Mouse (Mus musculus) embryonic facial prominence, embryonic 14.5 days (tissue): ENCODE measurements around the gene Ankrd16. TPM values are rescaled to one million over a fixed set of nuclear protein-coding genes. Genes with fewer than 3 reads are reported as not detected.

Experiments
- ATAC-seq: fragments of 200-750 bp; cut with Nextera tagmentation; 2 replicates; pipeline ENCODE4 v1.8.0; 2017; ENCODE audit warnings: low read depth, moderate number of reproducible peaks, moderate TSS enrichment
- DNase-seq: peaks from one replicate; pipeline ENCODE4 v3.0.0-alpha.2; 2015; ENCODE audit warnings: low spot score
- H3K27ac ChIP-seq: fragments of 300-500 bp; sonication (generic); replicated peaks from 2 replicates; pipeline ENCODE4 v1.5.1; 2014; ENCODE audit warnings: low read depth, mild to moderate bottlenecking, low read length, moderate library complexity
- H3K27me3 ChIP-seq: fragments of 300-500 bp; sonication (generic); replicated peaks from 2 replicates; pipeline ENCODE4 v1.6.1; 2014; ENCODE audit warnings: low read length; ENCODE audit not compliant: control insufficient read depth, insufficient read depth
- H3K36me3 ChIP-seq: fragments of 300-500 bp; sonication (generic); 2 replicates; pipeline ENCODE4 v1.6.1; 2014; ENCODE audit warnings: low read length, mixed read lengths; ENCODE audit not compliant: control insufficient read depth, insufficient read depth
- H3K4me1 ChIP-seq: fragments of 300-500 bp; sonication (generic); 2 replicates; pipeline ENCODE4 v1.6.1; 2014; ENCODE audit warnings: antibody characterized with exemption, low read length; ENCODE audit not compliant: control insufficient read depth, insufficient read depth
- H3K4me2 ChIP-seq: fragments of 300-500 bp; sonication (generic); 2 replicates; pipeline ENCODE4 v1.6.1; 2014; ENCODE audit warnings: low read depth, mild to moderate bottlenecking, low read length, moderate library complexity, mixed read lengths
- H3K4me3 ChIP-seq: fragments of 300-500 bp; sonication (generic); 2 replicates; pipeline ENCODE4 v1.5.1; 2014; ENCODE audit warnings: low read depth, mild to moderate bottlenecking, low read length
- H3K9ac ChIP-seq: fragments of 300-500 bp; sonication (generic); 2 replicates; pipeline ENCODE4 v1.6.1; 2014; ENCODE audit warnings: low read depth, mild to moderate bottlenecking, low read length, moderate library complexity, mixed read lengths
- H3K9me3 ChIP-seq: fragments of 300-500 bp; sonication (generic); 2 replicates; pipeline ENCODE4 v1.6.1; 2016; ENCODE audit warnings: low read length; ENCODE audit not compliant: control insufficient read depth
- WGBS: fragments of 180-500 bp; shearing (Covaris S2); extraction: QIAGEN DNeasy Blood & Tissue Kit; methylation state at CpG from one replicate; pipeline ENCODE4 v1.1.7; 2014; 5-methylcytosine and 5-hydroxymethylcytosine counted together
- polyA plus RNA-seq: library from polyadenylated mRNA; unstranded; fragments of >200 nt; fragmentation: Nextera tagmentation; extraction: Ambion mirVana; gene quantifications from 2 replicates; pipeline ENCODE4 v1.2.1, GENCODE M21; 2014

The Ankrd16 gene
- polyA plus RNA-seq, 1 experiment from 2014 or later: 22.0 TPM

DNA sequence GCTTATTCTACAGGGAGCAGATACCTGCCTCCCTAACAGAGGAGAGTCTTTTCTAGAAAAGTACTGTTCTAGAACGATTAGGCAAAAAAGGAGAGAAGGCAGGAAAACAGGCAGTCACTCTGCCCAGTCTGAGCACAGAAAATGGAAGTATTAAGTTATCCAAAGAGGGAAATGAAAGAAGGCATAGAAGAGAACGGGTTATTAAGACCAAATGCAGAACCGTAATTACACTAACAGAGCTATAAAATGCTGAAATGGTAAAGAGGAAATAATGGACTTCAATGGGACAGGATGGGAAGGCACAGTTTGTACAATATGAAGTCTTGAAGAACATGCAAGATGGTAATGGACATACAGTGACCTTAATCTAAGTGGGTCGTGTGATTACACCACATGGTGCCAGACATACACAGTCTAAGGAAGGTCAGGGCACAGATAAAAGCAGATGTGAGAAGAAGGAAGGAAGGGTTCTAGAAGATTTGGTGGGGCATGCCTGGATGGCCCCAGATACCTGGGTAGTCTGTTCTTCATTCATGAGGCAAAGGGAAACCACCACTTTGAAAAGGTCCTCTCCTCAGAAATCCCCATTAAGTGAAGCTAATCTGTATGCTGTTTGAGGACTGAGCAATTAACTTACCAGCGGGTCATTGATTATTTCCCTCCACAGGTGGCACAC, 11.1 kb upstream of the Ankrd16 start:
- DNase-seq (no peak), ATAC-seq (no peak)
- H3K27me3 ChIP-seq: no peaks in the 10 kb centered on the region
- WGBS: 76% methylated on average over 5 of the region's 5 CpGs
- no peak overlapping the region for H3K4me2 ChIP-seq
- H3K36me3 ChIP-seq: peaks cover 80% of the 10 kb centered on the region
- no peak overlapping the region for H3K27ac ChIP-seq
- no peaks in the 10 kb centered on the region for H3K4me1 ChIP-seq
- H3K9me3 ChIP-seq: no peaks in the 10 kb centered on the region
- no peak overlapping the region for H3K9ac ChIP-seq
- H3K4me3 ChIP-seq: no peak overlapping the region

DNA sequence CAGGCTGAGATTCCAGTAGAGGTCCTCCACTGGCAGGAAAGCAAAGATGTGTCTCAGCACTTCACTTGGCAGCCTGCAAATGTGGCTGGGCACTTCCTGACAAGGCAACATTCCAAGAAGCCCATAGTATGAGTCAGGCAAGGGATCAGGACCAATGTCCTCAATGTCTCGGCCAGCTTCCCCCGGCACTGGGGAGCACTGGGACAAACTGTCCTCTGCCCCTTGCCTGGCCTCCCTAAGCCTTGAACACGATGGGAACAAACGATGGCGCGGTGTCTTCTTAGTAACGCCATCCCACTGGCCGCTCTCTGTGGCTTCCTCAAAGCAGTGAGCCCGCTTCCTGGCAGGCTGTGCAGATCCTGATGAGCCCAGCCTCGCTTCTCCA, 10.5 kb upstream of the Ankrd16 start:
- no peak overlapping the region for H3K27ac ChIP-seq
- no peaks in the 10 kb centered on the region for H3K4me1 ChIP-seq
- no peak overlapping the region for H3K4me2 ChIP-seq
- no peaks in the 10 kb centered on the region for H3K9me3 ChIP-seq
- H3K9ac ChIP-seq: no peak overlapping the region
- H3K4me3 ChIP-seq: no peak overlapping the region
- H3K36me3 ChIP-seq: peaks cover 75% of the 10 kb centered on the region
- ATAC-seq: no peak
- H3K27me3 ChIP-seq: no peaks in the 10 kb centered on the region
- no peak for DNase-seq
- WGBS: 87% methylated on average over 10 of the region's 10 CpGs

- peaks cover 30% of the 10 kb centered on the region for H3K36me3 ChIP-seq
- H3K27ac ChIP-seq: no peak overlapping the region
- no peak overlapping the region for H3K4me2 ChIP-seq
- DNase-seq: no peak
- no peak overlapping the region for H3K9ac ChIP-seq
- ATAC-seq: no peak
- H3K27me3 ChIP-seq: no peaks in the 10 kb centered on the region
- no peaks in the 10 kb centered on the region for H3K9me3 ChIP-seq
- H3K4me3 ChIP-seq: no peak overlapping the region
- peaks cover 11% of the 10 kb centered on the region for H3K4me1 ChIP-seq
- WGBS: 90% methylated on average over 4 of the region's 4 CpGs
These were observed 6.0 kb upstream of the Ankrd16 start for GRCm38 (mm10) chr2:11771701-11772100.

GRCm38 (mm10) chr2:11772401-11772800, 5.3 kb upstream of the Ankrd16 start:
- peaks cover 11% of the 10 kb centered on the region for H3K4me1 ChIP-seq
- DNase-seq (no peak), ATAC-seq (no peak)
- 75% methylated on average over 4 of the region's 4 CpGs for WGBS
- H3K9me3 ChIP-seq: no peaks in the 10 kb centered on the region
- no peak overlapping the region for H3K4me3 ChIP-seq
- H3K27ac ChIP-seq: no peak overlapping the region
- H3K4me2 ChIP-seq: no peak overlapping the region
- H3K9ac ChIP-seq: no peak overlapping the region
- no peaks in the 10 kb centered on the region for H3K27me3 ChIP-seq
- peaks cover 23% of the 10 kb centered on the region for H3K36me3 ChIP-seq

DNA sequence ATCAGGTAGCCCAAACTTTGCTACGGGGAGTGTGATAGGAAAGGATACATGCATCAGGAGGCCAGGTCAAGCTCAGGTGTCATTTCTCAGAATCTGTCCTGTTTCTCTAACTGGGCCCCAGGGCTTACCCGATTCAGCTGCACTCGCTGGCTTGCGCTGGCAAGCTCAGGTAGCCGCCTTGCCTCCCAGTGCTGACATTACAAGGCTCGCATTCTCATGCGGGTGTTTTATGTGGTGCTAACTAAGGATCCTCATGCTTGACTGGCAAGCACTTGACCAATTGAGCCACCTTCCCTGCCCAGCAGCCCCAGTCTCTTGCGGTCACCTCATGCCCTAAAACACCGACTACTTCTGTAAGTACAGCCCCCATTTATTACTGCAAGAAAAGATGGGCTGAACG, 3.2 kb upstream of the Ankrd16 start:
- ATAC-seq (no peak), DNase-seq (no peak)
- Histone ChIP-seq H3K9me3 (no peaks in the 10 kb centered on the region), H3K36me3 (peaks cover 5% of the 10 kb centered on the region), H3K27ac (no peak overlapping the region), H3K4me3 (no peak overlapping the region), H3K9ac (no peak overlapping the region), H3K4me2 (no peak overlapping the region), H3K27me3 (no peaks in the 10 kb centered on the region), H3K4me1 (peaks cover 18% of the 10 kb centered on the region)
- 88% methylated on average over 10 of the region's 10 CpGs for WGBS

GRCm38 (mm10) chr2:11775121-11775520, 2.6 kb upstream of the Ankrd16 start:
- H3K9ac ChIP-seq: no peak overlapping the region
- H3K27me3 ChIP-seq: no peaks in the 10 kb centered on the region
- peaks cover 23% of the 10 kb centered on the region for H3K4me1 ChIP-seq
- no peak overlapping the region for H3K27ac ChIP-seq
- DNase-seq: no peak
- H3K9me3 ChIP-seq: no peaks in the 10 kb centered on the region
- WGBS: 83% methylated on average over 5 of the region's 5 CpGs
- H3K4me3 ChIP-seq: no peak overlapping the region
- ATAC-seq: no peak
- no peak overlapping the region for H3K4me2 ChIP-seq
- 0 out of 2 replicates have a peak, but pooled peaks cover 5% of the 10 kb centered on the region for H3K36me3 ChIP-seq

DNA sequence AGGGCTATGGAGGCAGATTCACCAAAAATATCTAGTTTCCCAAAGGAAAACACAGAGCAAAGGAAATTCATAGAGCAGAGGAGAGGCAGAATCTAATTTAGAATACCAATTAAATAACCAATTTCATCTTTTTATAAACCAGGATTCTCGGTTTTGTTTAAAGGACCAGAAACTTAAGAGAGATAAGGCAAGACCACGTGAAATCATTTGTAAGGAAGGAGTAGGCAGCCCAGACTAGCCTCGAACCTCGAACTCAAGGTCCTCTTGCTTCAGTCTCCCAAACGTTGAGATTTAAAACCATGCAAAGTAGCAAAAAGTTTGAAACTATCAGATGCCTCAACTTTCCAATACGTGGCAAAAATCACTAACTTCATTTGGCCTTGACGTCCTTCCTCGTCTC, 1.3 kb upstream of the Ankrd16 start:
- 47% methylated on average over 8 of the region's 8 CpGs for WGBS
- no peak for DNase-seq
- Histone ChIP-seq H3K4me1 (peaks cover 23% of the 10 kb centered on the region), H3K27ac (no peak overlapping the region), H3K4me2 (peak overlapping the region; percentile 64), H3K9ac (peak overlapping the region; percentile 88), H3K9me3 (no peaks in the 10 kb centered on the region), H3K4me3 (peak overlapping the region; percentile 87), H3K27me3 (no peaks in the 10 kb centered on the region), H3K36me3 (peaks cover 18% of the 10 kb centered on the region)
- no peak for ATAC-seq

GRCm38 (mm10) chr2:11778087-11778823, 579 bp downstream of the Ankrd16 start:
- Histone ChIP-seq H3K4me1 (peaks cover 23% of the 10 kb centered on the region), H3K4me3 (peak overlapping the region; percentile 87), H3K9ac (peak overlapping the region; percentile 84), H3K4me2 (peak overlapping the region; percentile 67), H3K36me3 (peaks cover 37% of the 10 kb centered on the region), H3K27me3 (no peaks in the 10 kb centered on the region), H3K9me3 (no peaks in the 10 kb centered on the region), H3K27ac (peak overlapping the region; percentile 90)
- DNase-seq (peak; percentile 95), ATAC-seq (peak; percentile 89)
- WGBS: 1% methylated on average over 42 of the region's 43 CpGs

GRCm38 (mm10) chr2:11784159-11784558, 6.5 kb downstream of the Ankrd16 start:
- no peaks in the 10 kb centered on the region for H3K27me3 ChIP-seq
- H3K9ac ChIP-seq: no peak overlapping the region
- H3K4me1 ChIP-seq: peaks cover 8% of the 10 kb centered on the region
- no peak for DNase-seq
- H3K27ac ChIP-seq: no peak overlapping the region
- no peak overlapping the region for H3K4me2 ChIP-seq
- no peaks in the 10 kb centered on the region for H3K9me3 ChIP-seq
- 89% methylated on average over 6 of the region's 6 CpGs for WGBS
- peaks cover 86% of the 10 kb centered on the region for H3K36me3 ChIP-seq
- ATAC-seq: no peak
- no peak overlapping the region for H3K4me3 ChIP-seq
